Comparison of ENCODE assay signal across 18 mouse cellular contexts in genomic region chr9:45398336-45398735, GRCm38 (mm10). TPM values are rescaled to one million over a fixed set of nuclear protein-coding genes. Genes with fewer than 3 reads are reported as not detected.
DNase-seq lines count a peak whose midpoint lies in the region; ATAC-seq and TF ChIP-seq lines count a peak whose summit lies in the region.
"Had no signal": no experiment of that assay in that cellular context is flagged by ENCODE, and none has a peak within 500 bp of the region (broad histone marks: within the 10 kb centered on the region; RNA-seq: fewer than 3 reads in every experiment).

No protein-coding gene starts in this region.

- H3K9ac ChIP-seq in intestine, embryonic 15.5 days = no peak overlapping the region
- no peak overlapping the region for H3K9ac ChIP-seq in intestine, embryonic 16.5 days (ENCODE audit: low read depth, low read length)
- no peak overlapping the region for H3K9ac ChIP-seq in stomach, postnatal 0 days (ENCODE audit: low read length)
- H3K9ac ChIP-seq in hindbrain, embryonic 16.5 days (ENCODE audit: low read depth, low read length) = no peak overlapping the region
- H3K9ac ChIP-seq: embryonic facial prominence, embryonic 12.5 days; liver, embryonic 13.5 days; midbrain, embryonic 13.5 days had no signal

- peak; percentile 76 to 78 for DNase-seq in cerebellum, adult 18-20 months
- peak; percentile 70 to 90 for DNase-seq in kidney, adult 8-10 months
- no peak for DNase-seq in stomach, postnatal 0 days (ENCODE audit: low spot score)
- no peak for DNase-seq in thymus, postnatal 0 days (ENCODE audit: low spot score)
- DNase-seq: adrenal gland, postnatal 14 days; B cell, adult 2 months; left cerebral cortex, postnatal 4 days; liver, embryonic 13.5 days; lung, postnatal 14 days; thymus, postnatal 4 days had no signal

- 28% methylated on average over 1 of the region's 1 CpGs for WGBS in intestine, embryonic 15.5 days
- 55% methylated on average over 1 of the region's 1 CpGs for WGBS in intestine, embryonic 16.5 days
- WGBS in stomach, postnatal 0 days = 35% methylated on average over 1 of the region's 1 CpGs
- WGBS in hindbrain, embryonic 16.5 days = 40% methylated on average over 1 of the region's 1 CpGs

- ATAC-seq in intestine, embryonic 15.5 days = 0 out of 2 replicates have a peak, but pooled peaks have one; percentile 36
- ATAC-seq in intestine, embryonic 16.5 days = no peak
- ATAC-seq in stomach, postnatal 0 days (ENCODE audit: low FRiP score, low TSS enrichment) = peak; percentile 22; the same call in 1 of the 2 replicates
- ATAC-seq in hindbrain, embryonic 16.5 days = no peak
- ATAC-seq: midbrain, embryonic 13.5 days had no signal

- H3K27ac ChIP-seq in intestine, embryonic 15.5 days = no peak overlapping the region
- H3K27ac ChIP-seq in intestine, embryonic 16.5 days (ENCODE audit: low read length) = no peak overlapping the region
- no peak overlapping the region for H3K27ac ChIP-seq in stomach, postnatal 0 days (replicated peaks)
- no peak overlapping the region for H3K27ac ChIP-seq in hindbrain, embryonic 16.5 days (ENCODE audit: low read depth, low read length)
- H3K27ac ChIP-seq: embryonic facial prominence, embryonic 12.5 days; forebrain, embryonic 10.5 days; heart, embryonic 10.5 days; liver, embryonic 13.5 days; midbrain, embryonic 13.5 days had no signal

- H3K4me3 ChIP-seq in intestine, embryonic 15.5 days (replicated peaks) = no peak overlapping the region
- H3K4me3 ChIP-seq in intestine, embryonic 16.5 days (ENCODE audit: low read length) = no peak overlapping the region
- no peak overlapping the region for H3K4me3 ChIP-seq in stomach, postnatal 0 days (ENCODE audit: low read depth, low read length)
- no peak overlapping the region for H3K4me3 ChIP-seq in hindbrain, embryonic 16.5 days (ENCODE audit: low read length)
- H3K4me3 ChIP-seq: embryonic facial prominence, embryonic 12.5 days; forebrain, embryonic 10.5 days; heart, embryonic 10.5 days; liver, embryonic 13.5 days; midbrain, embryonic 13.5 days had no signal

- no peaks in the 10 kb centered on the region for H3K4me1 ChIP-seq in intestine, embryonic 15.5 days (replicated peaks)
- H3K4me1 ChIP-seq in intestine, embryonic 16.5 days (ENCODE audit: control insufficient read depth, insufficient read depth, low read length) = no peaks in the 10 kb centered on the region
- H3K4me1 ChIP-seq in stomach, postnatal 0 days (replicated peaks; ENCODE audit: control insufficient read depth, insufficient read depth) = no peaks in the 10 kb centered on the region
- no peaks in the 10 kb centered on the region for H3K4me1 ChIP-seq in hindbrain, embryonic 16.5 days (ENCODE audit: control insufficient read depth, insufficient read depth, low read depth, low read length)
- H3K4me1 ChIP-seq: embryonic facial prominence, embryonic 12.5 days; heart, embryonic 10.5 days; liver, embryonic 13.5 days; midbrain, embryonic 13.5 days had no signal

- TF ChIP-seq CTCF in stomach, postnatal 0 days (IDR thresholded peaks at IDR 0.05; ENCODE audit: low read depth) = no peak

- H3K4me2 ChIP-seq in intestine, embryonic 15.5 days (replicated peaks) = no peak overlapping the region
- H3K4me2 ChIP-seq in intestine, embryonic 16.5 days (ENCODE audit: low read depth, low read length) = no peak overlapping the region
- no peak overlapping the region for H3K4me2 ChIP-seq in stomach, postnatal 0 days (replicated peaks; ENCODE audit: low read depth)
- H3K4me2 ChIP-seq in hindbrain, embryonic 16.5 days (ENCODE audit: low read length) = no peak overlapping the region
- H3K4me2 ChIP-seq: embryonic facial prominence, embryonic 12.5 days; liver, embryonic 13.5 days; midbrain, embryonic 13.5 days had no signal

- H3K27me3 ChIP-seq in intestine, embryonic 15.5 days (replicated peaks) = no peaks in the 10 kb centered on the region
- H3K27me3 ChIP-seq in intestine, embryonic 16.5 days (replicated peaks; ENCODE audit: control insufficient read depth, insufficient read depth, low read length) = no peaks in the 10 kb centered on the region
- no peaks in the 10 kb centered on the region for H3K27me3 ChIP-seq in stomach, postnatal 0 days (ENCODE audit: control insufficient read depth, insufficient read depth, low read length)
- no peaks in the 10 kb centered on the region for H3K27me3 ChIP-seq in hindbrain, embryonic 16.5 days (replicated peaks; ENCODE audit: control insufficient read depth, insufficient read depth, low read length)
- H3K27me3 ChIP-seq: embryonic facial prominence, embryonic 12.5 days had no signal

- no peak for TF ChIP-seq EP300 in stomach, postnatal 0 days (optimal IDR thresholded peaks at IDR 0.05)

- H3K9me3 ChIP-seq in intestine, embryonic 15.5 days = no peaks in the 10 kb centered on the region
- no peaks in the 10 kb centered on the region for H3K9me3 ChIP-seq in intestine, embryonic 16.5 days (ENCODE audit: control insufficient read depth, low read length)
- no peaks in the 10 kb centered on the region for H3K9me3 ChIP-seq in stomach, postnatal 0 days (ENCODE audit: control insufficient read depth, low read length)
- no peaks in the 10 kb centered on the region for H3K9me3 ChIP-seq in hindbrain, embryonic 16.5 days (ENCODE audit: control insufficient read depth, low read length)
- H3K9me3 ChIP-seq: embryonic facial prominence, embryonic 12.5 days; forebrain, embryonic 10.5 days; G1E; heart, embryonic 10.5 days; liver, embryonic 13.5 days; midbrain, embryonic 13.5 days had no signal

- no peaks in the 10 kb centered on the region for H3K36me3 ChIP-seq in intestine, embryonic 15.5 days
- no peaks in the 10 kb centered on the region for H3K36me3 ChIP-seq in intestine, embryonic 16.5 days (ENCODE audit: control insufficient read depth, insufficient read depth, low read length)
- no peaks in the 10 kb centered on the region for H3K36me3 ChIP-seq in stomach, postnatal 0 days (ENCODE audit: control insufficient read depth, insufficient read depth, low read length)
- peaks cover 20% of the 10 kb centered on the region for H3K36me3 ChIP-seq in hindbrain, embryonic 16.5 days (ENCODE audit: control insufficient read depth, insufficient read depth, low read length)
- H3K36me3 ChIP-seq: G1E; liver, embryonic 13.5 days had no signal

RNA-seq across cellular contexts. Expression of gene Fxyd2, which starts 1.1 kb away (rescaled TPM):
- 2.6 and 3.0 TPM in 2 replicates for polyA plus RNA-seq in intestine, embryonic 15.5 days (2015; fragmentation: Nextera tagmentation; extraction: Ambion mirVana)
- 2.2 and 3.1 TPM in 2 replicates for polyA plus RNA-seq in intestine, embryonic 16.5 days (2015; fragmentation: Nextera tagmentation; extraction: Ambion mirVana)
- polyA plus RNA-seq in stomach, postnatal 0 days (2015; fragmentation: Nextera tagmentation; extraction: Ambion mirVana) = 1.3 and 2.2 TPM in 2 replicates
- 103 and 108 TPM in 2 replicates for polyA plus RNA-seq in thymus, postnatal 0 days (2015; fragmentation: Nextera tagmentation; extraction: Ambion mirVana)
- polyA plus RNA-seq in hindbrain, embryonic 16.5 days (2015; fragmentation: Nextera tagmentation; extraction: Ambion mirVana) = 11.7 and 15.7 TPM in 2 replicates
- polyA plus RNA-seq: G1E had no signal

RNA-seq across cellular contexts. Expression of gene Dscaml1, which starts 28.1 kb away (rescaled TPM):
- 0.38 and 0.44 TPM in 2 replicates for polyA plus RNA-seq in intestine, embryonic 15.5 days (2015; fragmentation: Nextera tagmentation; extraction: Ambion mirVana)
- 0.29 and 0.33 TPM in 2 replicates for polyA plus RNA-seq in intestine, embryonic 16.5 days (2015; fragmentation: Nextera tagmentation; extraction: Ambion mirVana)
- 0.17 and 0.23 TPM in 2 replicates for polyA plus RNA-seq in stomach, postnatal 0 days (2015; fragmentation: Nextera tagmentation; extraction: Ambion mirVana)
- polyA plus RNA-seq in thymus, postnatal 0 days (2015; fragmentation: Nextera tagmentation; extraction: Ambion mirVana) = 1.8 and 2.1 TPM in 2 replicates
- polyA plus RNA-seq in hindbrain, embryonic 16.5 days (2015; fragmentation: Nextera tagmentation; extraction: Ambion mirVana) = 10.8 and 17.7 TPM in 2 replicates
- polyA plus RNA-seq: G1E; liver, embryonic 13.5 days had no signal

RNA-seq across cellular contexts. Expression of gene Fxyd6, which starts 28.4 kb away (rescaled TPM):
- polyA plus RNA-seq in intestine, embryonic 15.5 days (2015; fragmentation: Nextera tagmentation; extraction: Ambion mirVana) = 76.5 and 77.2 TPM in 2 replicates
- 65.8 and 66.7 TPM in 2 replicates for polyA plus RNA-seq in intestine, embryonic 16.5 days (2015; fragmentation: Nextera tagmentation; extraction: Ambion mirVana)
- polyA plus RNA-seq in stomach, postnatal 0 days (2015; fragmentation: Nextera tagmentation; extraction: Ambion mirVana) = 50.3 and 66.9 TPM in 2 replicates
- 3.6 and 4.3 TPM in 2 replicates for polyA plus RNA-seq in thymus, postnatal 0 days (2015; fragmentation: Nextera tagmentation; extraction: Ambion mirVana)
- polyA plus RNA-seq in hindbrain, embryonic 16.5 days (2015; fragmentation: Nextera tagmentation; extraction: Ambion mirVana) = 679 and 766 TPM in 2 replicates
- polyA plus RNA-seq: G1E had no signal

Comparison
In these comparisons a context has a peak if more than half of its experiments do, and no peak if none do; other contexts are left out.
1. ATAC-seq: peak in intestine, embryonic 15.5 days (single experiment) and stomach, postnatal 0 days (single experiment); none in intestine, embryonic 16.5 days (single experiment) and hindbrain, embryonic 16.5 days (single experiment).
2. DNase-seq: peak in cerebellum, adult 18-20 months (2 of 2) and kidney, adult 8-10 months (2 of 2); none in stomach, postnatal 0 days (single experiment) and thymus, postnatal 0 days (single experiment).